12 mouse cellular contexts compared by ENCODE assay signal in the genomic region with DNA sequence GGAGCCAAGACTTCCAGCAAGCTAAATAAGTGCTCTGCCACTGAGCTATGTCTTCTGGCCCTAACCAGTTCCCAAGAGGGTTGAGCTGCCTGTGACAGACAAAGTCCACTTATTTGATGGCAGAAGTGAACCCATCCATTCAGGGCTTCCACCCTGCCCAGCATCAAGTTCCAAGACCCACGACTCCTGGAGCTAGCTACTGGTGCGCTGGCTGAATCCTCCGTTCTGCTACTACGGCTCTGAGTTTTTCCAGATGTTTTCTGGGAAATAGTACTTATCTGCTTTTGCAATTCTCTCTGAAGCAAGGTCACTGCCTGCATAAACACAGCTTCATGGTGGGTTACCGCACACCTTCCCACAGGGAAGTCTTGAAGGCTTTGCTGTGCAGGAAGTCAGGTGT. TPM values are rescaled to one million over a fixed set of nuclear protein-coding genes. Genes with fewer than 3 reads are reported as not detected.
DNase-seq lines count a peak whose midpoint lies in the region; ATAC-seq and TF ChIP-seq lines count a peak whose summit lies in the region.
"Had no signal": no experiment of that assay in that cellular context is flagged by ENCODE, and none has a peak within 500 bp of the region (broad histone marks: within the 10 kb centered on the region; RNA-seq: fewer than 3 reads in every experiment).

No protein-coding gene starts in this region.

- no peak for ATAC-seq in kidney, embryonic 14.5 days (ENCODE audit: low FRiP score, low TSS enrichment)
- ATAC-seq in liver, postnatal 0 days: no peak
- ATAC-seq: CD4-positive, CD25-positive, alpha-beta regulatory T cell, adult 4 months had no signal

- no peaks in the 10 kb centered on the region for H3K36me3 ChIP-seq in kidney, embryonic 14.5 days (ENCODE audit: control insufficient read depth, insufficient read depth, low read length)
- H3K36me3 ChIP-seq in liver, postnatal 0 days (replicated peaks; ENCODE audit: insufficient read depth, low read length): no peaks in the 10 kb centered on the region

- no peak overlapping the region for H3K9ac ChIP-seq in kidney, embryonic 14.5 days (ENCODE audit: low read depth, low read length)
- no peak overlapping the region for H3K9ac ChIP-seq in liver, postnatal 0 days (replicated peaks)

- intact Hi-C loops in gastrocnemius, postnatal 36 days (cut with DNase I): no loop called here

- no peaks in the 10 kb centered on the region for H3K9me3 ChIP-seq in kidney, embryonic 14.5 days (ENCODE audit: control insufficient read depth, low read length)
- H3K9me3 ChIP-seq in liver, postnatal 0 days (ENCODE audit: low read length): no peaks in the 10 kb centered on the region
- H3K9me3 ChIP-seq: megakaryocyte, embryonic 14.5 days had no signal

- peak overlapping the region; percentile 73; the same call in 1 of the 2 replicates for H3K27ac ChIP-seq in kidney, embryonic 14.5 days (ENCODE audit: low read depth, low read length)
- no peak overlapping the region for H3K27ac ChIP-seq in liver, postnatal 0 days (ENCODE audit: low read depth)

- H3K27me3 ChIP-seq in kidney, embryonic 14.5 days (ENCODE audit: control insufficient read depth, insufficient read depth, low read length): no peaks in the 10 kb centered on the region
- H3K27me3 ChIP-seq in liver, postnatal 0 days (ENCODE audit: insufficient read depth, low read length): no peaks in the 10 kb centered on the region

- no peak for TF ChIP-seq CTCF in liver, postnatal 0 days (IDR thresholded peaks at IDR 0.05; ENCODE audit: low read depth)

- no peak for TF ChIP-seq EP300 in liver, postnatal 0 days (IDR thresholded peaks at IDR 0.05; ENCODE audit: low read depth)

- 37% methylated on average over 5 of the region's 5 CpGs for WGBS in kidney, embryonic 14.5 days
- 76% methylated on average over 5 of the region's 5 CpGs for whole genome bisulfite sequencing in liver, postnatal 0 days (ENCODE audit: insufficient replicate concordance)

- no peak overlapping the region for H3K4me3 ChIP-seq in kidney, embryonic 14.5 days (ENCODE audit: low read length)
- no peak overlapping the region for H3K4me3 ChIP-seq in liver, postnatal 0 days (ENCODE audit: low read depth, low read length)
- H3K4me3 ChIP-seq: megakaryocyte, embryonic 14.5 days had no signal

- peaks cover 14% of the 10 kb centered on the region; the same call in 1 of the 2 replicates for H3K4me1 ChIP-seq in kidney, embryonic 14.5 days (ENCODE audit: control insufficient read depth, insufficient read depth, low read length)
- H3K4me1 ChIP-seq in liver, postnatal 0 days (ENCODE audit: insufficient read depth): no peaks in the 10 kb centered on the region

- H3K4me2 ChIP-seq in kidney, embryonic 14.5 days (replicated peaks; ENCODE audit: low read depth, low read length): no peak overlapping the region
- no peak overlapping the region for H3K4me2 ChIP-seq in liver, postnatal 0 days (ENCODE audit: low read depth, low read length)

- DNase-seq in kidney, adult 18-20 months: no peak
- peak; percentile 50 for DNase-seq in R1 (ENCODE audit: low read depth, low spot score)
- peak; percentile 35 to 37 for DNase-seq in gastrocnemius, postnatal 36 days
- DNase-seq in kidney, postnatal 10 days: peak; percentile 40
- no peak for DNase-seq in liver, postnatal 0 days
- DNase-seq in spleen, adult 18-20 months: no peak
- no peak for DNase-seq in right cerebral cortex, adult 18-20 months
- DNase-seq: cerebellum, postnatal 10 days; liver had no signal

RNA-seq across cellular contexts. Expression of a gene that starts 11.4 kb away (rescaled TPM):
- polyA plus RNA-seq in kidney, embryonic 14.5 days (2014; fragmentation: Nextera tagmentation; extraction: Ambion mirVana): 0.47 TPM in 2 replicates
- total RNA-seq in gastrocnemius, postnatal 36 days (2021): 10 to 100 TPM; 15.5 to 31.3 TPM
- 0.11 TPM in 2 replicates for polyA plus RNA-seq in liver, postnatal 0 days (2015; fragmentation: Nextera tagmentation; extraction: Ambion mirVana)
- polyA plus RNA-seq: CD4-positive, CD25-positive, alpha-beta regulatory T cell, adult 4 months had no signal

RNA-seq across cellular contexts. Expression of a gene that starts 50.9 kb away (rescaled TPM):
- 77.0 and 98.6 TPM in 2 replicates for polyA plus RNA-seq in kidney, embryonic 14.5 days (2014; fragmentation: Nextera tagmentation; extraction: Ambion mirVana)
- 10 to 100 TPM; 68.7 to 77.1 TPM for total RNA-seq in gastrocnemius, postnatal 36 days (2021)
- 36.4 and 36.8 TPM in 2 replicates for polyA plus RNA-seq in liver, postnatal 0 days (2015; fragmentation: Nextera tagmentation; extraction: Ambion mirVana)

Comparison
In these comparisons a context has a peak if more than half of its experiments do, and no peak if none do; other contexts are left out.
1. DNase-seq: peak in R1 (single experiment), gastrocnemius, postnatal 36 days (2 of 2) and kidney, postnatal 10 days (single experiment); none in kidney, adult 18-20 months (single experiment), liver, postnatal 0 days (single experiment), spleen, adult 18-20 months (0 of 2) and right cerebral cortex, adult 18-20 months (single experiment).